Mouse (Mus musculus): ENCODE results near the gene March1. TPM values are rescaled to one million over a fixed set of nuclear protein-coding genes. Genes with fewer than 3 reads are reported as not detected.

March1 gene
- polyA plus RNA-seq, 2 experiments, result 0.41 to 0.62 TPM

GRCm38 (mm10) chr8:66486084-66486763 is 868.5 kb downstream of the March1 start, which contains the start of gene Tma16:
Gene Tma16, minus strand, starts transcription at chr8:66486530.
- ATAC-seq (ENCODE audit: low FRiP score, low read depth), result peak; percentile 97
- TF ChIP-seq POLR2A (IDR thresholded peaks at IDR 0.05; ENCODE audit: borderline replicate concordance, extremely low read depth, insufficient read depth, insufficient read length), result peak; percentile 62; the same call in 1 of the 2 replicates
- 0% methylated on average over 42 of the region's 45 CpGs for WGBS
- Histone ChIP-seq H3K36me3 (ENCODE audit: control insufficient read depth, insufficient read depth, low read length) (peaks cover 22% of the 10 kb centered on the region), H3K4me3 (replicated peaks; ENCODE audit: low read length) (peak within 1 kb of the TSS; percentile 93), H3K9ac (ENCODE audit: low read depth, low read length, severe bottlenecking) (peak within 1 kb of the TSS; percentile 86), H3K4me1 (ENCODE audit: control insufficient read depth, insufficient read depth, low read length) (0 out of 2 replicates have a peak, but pooled peaks cover 6% of the 10 kb centered on the region), H3K27me3 (ENCODE audit: control insufficient read depth, insufficient read depth, low read length) (no peaks in the 10 kb centered on the region), H3K9me3 (ENCODE audit: control insufficient read depth, low read length) (no peaks in the 10 kb centered on the region), H3K4me2 (replicated peaks; ENCODE audit: low read depth, low read length, severe bottlenecking) (peak within 1 kb of the TSS; percentile 54), H3K27ac (replicated peaks; ENCODE audit: low read depth, low read length) (peak within 1 kb of the TSS; percentile 49; the same call in 1 of the 2 replicates)
- peak; percentile 84 for DNase-seq (ENCODE audit: low spot score)

GRCm38 (mm10) chr8:66488556-66488955 is 870.9 kb downstream of the March1 start:
- peaks cover 5% of the 10 kb centered on the region for H3K36me3 ChIP-seq (ENCODE audit: control insufficient read depth, insufficient read depth, low read length)
- no peak for TF ChIP-seq POLR2A (IDR thresholded peaks at IDR 0.05; ENCODE audit: borderline replicate concordance, extremely low read depth, insufficient read depth, insufficient read length)

DNA sequence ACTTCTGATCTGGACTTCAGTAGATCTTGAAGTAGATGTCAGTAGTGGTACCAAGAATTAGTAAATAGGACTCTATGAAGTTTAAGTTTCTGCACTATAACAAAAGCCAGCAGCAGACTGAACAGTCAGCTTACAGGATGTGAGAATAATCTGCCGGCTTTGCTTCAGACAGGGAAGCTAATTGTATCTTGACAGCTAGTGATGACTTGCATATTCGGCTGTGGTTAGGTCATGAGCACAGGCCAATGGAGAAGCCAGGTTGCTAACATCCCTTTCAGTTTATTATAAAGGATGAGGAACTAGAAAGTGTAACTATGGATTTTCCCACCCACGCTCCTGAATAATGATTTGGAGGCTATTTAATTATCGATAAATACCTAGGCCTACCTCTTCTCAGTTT is 872.9 kb downstream of the March1 start:
- Histone ChIP-seq H3K4me2 (replicated peaks; ENCODE audit: low read depth, low read length, severe bottlenecking) (no peak overlapping the region), H3K9ac (ENCODE audit: low read depth, low read length, severe bottlenecking) (no peak overlapping the region), H3K27ac (replicated peaks; ENCODE audit: low read depth, low read length) (no peak overlapping the region), H3K27me3 (ENCODE audit: control insufficient read depth, insufficient read depth, low read length) (no peaks in the 10 kb centered on the region), H3K9me3 (ENCODE audit: control insufficient read depth, low read length) (no peaks in the 10 kb centered on the region), H3K36me3 (ENCODE audit: control insufficient read depth, insufficient read depth, low read length) (no peaks in the 10 kb centered on the region), H3K4me1 (ENCODE audit: control insufficient read depth, insufficient read depth, low read length) (0 out of 2 replicates have a peak, but pooled peaks cover under 1% of the 10 kb centered on the region), H3K4me3 (replicated peaks; ENCODE audit: low read length) (no peak overlapping the region)
- DNase-seq (ENCODE audit: low spot score) (no peak), ATAC-seq (ENCODE audit: low FRiP score, low read depth) (no peak)
- no peak for TF ChIP-seq POLR2A (IDR thresholded peaks at IDR 0.05; ENCODE audit: borderline replicate concordance, extremely low read depth, insufficient read depth, insufficient read length)
- 80% methylated on average over 4 of the region's 4 CpGs for WGBS

More at GRCm38 (mm10) chr8:66488556-66488955, 870.9 kb downstream of the March1 start:
- Histone ChIP-seq H3K27me3 (ENCODE audit: control insufficient read depth, insufficient read depth, low read length) (no peaks in the 10 kb centered on the region), H3K4me3 (replicated peaks; ENCODE audit: low read length) (no peak overlapping the region), H3K9ac (ENCODE audit: low read depth, low read length, severe bottlenecking) (no peak overlapping the region), H3K4me1 (ENCODE audit: control insufficient read depth, insufficient read depth, low read length) (0 out of 2 replicates have a peak, but pooled peaks cover 6% of the 10 kb centered on the region), H3K27ac (replicated peaks; ENCODE audit: low read depth, low read length) (no peak overlapping the region), H3K4me2 (replicated peaks; ENCODE audit: low read depth, low read length, severe bottlenecking) (no peak overlapping the region), H3K9me3 (ENCODE audit: control insufficient read depth, low read length) (no peaks in the 10 kb centered on the region)
- ATAC-seq (ENCODE audit: low FRiP score, low read depth), result no peak
- no peak for DNase-seq (ENCODE audit: low spot score)
- WGBS, result 55% methylated on average over 3 of the region's 3 CpGs

- DNase-seq (ENCODE audit: low spot score), result no peak
- no peak for ATAC-seq (ENCODE audit: low FRiP score, low read depth)
- H3K4me2 ChIP-seq (replicated peaks; ENCODE audit: low read depth, low read length, severe bottlenecking), result no peak overlapping the region
- no peaks in the 10 kb centered on the region for H3K9me3 ChIP-seq (ENCODE audit: control insufficient read depth, low read length)
- no peaks in the 10 kb centered on the region for H3K36me3 ChIP-seq (ENCODE audit: control insufficient read depth, insufficient read depth, low read length)
- no peaks in the 10 kb centered on the region for H3K4me1 ChIP-seq (ENCODE audit: control insufficient read depth, insufficient read depth, low read length)
- no peak overlapping the region for H3K27ac ChIP-seq (replicated peaks; ENCODE audit: low read depth, low read length)
- H3K4me3 ChIP-seq (replicated peaks; ENCODE audit: low read length), result no peak overlapping the region
- WGBS, result 75% methylated on average over 2 of the region's 2 CpGs
- H3K27me3 ChIP-seq (ENCODE audit: control insufficient read depth, insufficient read depth, low read length), result no peaks in the 10 kb centered on the region
- H3K9ac ChIP-seq (ENCODE audit: low read depth, low read length, severe bottlenecking), result no peak overlapping the region
- TF ChIP-seq POLR2A (IDR thresholded peaks at IDR 0.05; ENCODE audit: borderline replicate concordance, extremely low read depth, insufficient read depth, insufficient read length), result no peak
These were observed 876.8 kb downstream of the March1 start for GRCm38 (mm10) chr8:66494496-66494895.

GRCm38 (mm10) chr8:66495726-66496125 is 878.0 kb downstream of the March1 start:
- H3K4me3 ChIP-seq (replicated peaks; ENCODE audit: low read length), result no peak overlapping the region
- no peaks in the 10 kb centered on the region for H3K27me3 ChIP-seq (ENCODE audit: control insufficient read depth, insufficient read depth, low read length)
- H3K4me2 ChIP-seq (replicated peaks; ENCODE audit: low read depth, low read length, severe bottlenecking), result no peak overlapping the region
- no peak overlapping the region for H3K9ac ChIP-seq (ENCODE audit: low read depth, low read length, severe bottlenecking)
- ATAC-seq (ENCODE audit: low FRiP score, low read depth), result peak; percentile 65; the same call in 1 of the 2 replicates
- peak; percentile 54 for DNase-seq (ENCODE audit: low spot score)
- TF ChIP-seq POLR2A (IDR thresholded peaks at IDR 0.05; ENCODE audit: borderline replicate concordance, extremely low read depth, insufficient read depth, insufficient read length), result no peak
- no peaks in the 10 kb centered on the region for H3K4me1 ChIP-seq (ENCODE audit: control insufficient read depth, insufficient read depth, low read length)
- WGBS, result 7% methylated on average over 8 of the region's 8 CpGs
- H3K9me3 ChIP-seq (ENCODE audit: control insufficient read depth, low read length), result no peaks in the 10 kb centered on the region
- no peak overlapping the region for H3K27ac ChIP-seq (replicated peaks; ENCODE audit: low read depth, low read length)
- H3K36me3 ChIP-seq (ENCODE audit: control insufficient read depth, insufficient read depth, low read length), result no peaks in the 10 kb centered on the region

Data from limb, embryonic 14.5 days (tissue).